9 mouse cellular contexts compared by ENCODE assay signal in genomic region chr4:114300390-114301012, GRCm38 (mm10).
DNase-seq lines count a peak whose midpoint lies in the region; ATAC-seq and TF ChIP-seq lines count a peak whose summit lies in the region.
"Had no signal": no experiment of that assay in that cellular context is flagged by ENCODE, and none has a peak within 500 bp of the region (broad histone marks: within the 10 kb centered on the region; RNA-seq: fewer than 3 reads in every experiment).

No protein-coding gene starts in this region.

- no peaks in the 10 kb centered on the region for H3K36me3 ChIP-seq in heart, adult 2 months (ENCODE audit: control insufficient read depth, insufficient read depth, low read length)
- H3K36me3 ChIP-seq in heart, embryonic 10.5 days: no peaks in the 10 kb centered on the region
- no peaks in the 10 kb centered on the region for H3K36me3 ChIP-seq in intestine, postnatal 0 days (ENCODE audit: control insufficient read depth, insufficient read depth)
- no peaks in the 10 kb centered on the region for H3K36me3 ChIP-seq in midbrain, embryonic 16.5 days (ENCODE audit: control insufficient read depth, insufficient read depth, low read length)
- H3K36me3 ChIP-seq: neural tube, embryonic 13.5 days had no signal

- H3K79me2 ChIP-seq in heart, adult 2 months (replicated peaks; ENCODE audit: control insufficient read depth, insufficient read depth, low read length): no peaks in the 10 kb centered on the region

- no peaks in the 10 kb centered on the region for H3K4me1 ChIP-seq in heart, adult 2 months (ENCODE audit: control insufficient read depth, insufficient read depth, low read length)
- no peaks in the 10 kb centered on the region for H3K4me1 ChIP-seq in heart, embryonic 10.5 days
- H3K4me1 ChIP-seq in intestine, postnatal 0 days (replicated peaks; ENCODE audit: control insufficient read depth, insufficient read depth, low read length): no peaks in the 10 kb centered on the region
- H3K4me1 ChIP-seq in midbrain, embryonic 16.5 days (ENCODE audit: control insufficient read depth, insufficient read depth, low read length): no peaks in the 10 kb centered on the region
- H3K4me1 ChIP-seq: neural tube, embryonic 13.5 days had no signal

- peak; percentile 69 for TF ChIP-seq CTCF in heart, adult 2 months (IDR thresholded peaks at IDR 0.05)
- TF ChIP-seq CTCF in intestine, postnatal 0 days (IDR thresholded peaks at IDR 0.05; ENCODE audit: low read depth): peak; percentile 81

- no peaks in the 10 kb centered on the region for H3K27me3 ChIP-seq in heart, adult 2 months (ENCODE audit: control insufficient read depth, insufficient read depth, low read length)
- peaks cover 18% of the 10 kb centered on the region; the same call in 1 of the 2 replicates for H3K27me3 ChIP-seq in heart, embryonic 10.5 days (ENCODE audit: insufficient read depth, poor library complexity, severe bottlenecking)
- H3K27me3 ChIP-seq in intestine, postnatal 0 days (replicated peaks; ENCODE audit: control insufficient read depth, insufficient read depth, low read length): no peaks in the 10 kb centered on the region
- H3K27me3 ChIP-seq in midbrain, embryonic 16.5 days (ENCODE audit: control insufficient read depth, insufficient read depth, low read depth, low read length): no peaks in the 10 kb centered on the region
- H3K27me3 ChIP-seq: neural tube, embryonic 13.5 days had no signal

- WGBS in heart, adult 2 months: 39% methylated on average over 3 of the region's 3 CpGs
- WGBS in heart, embryonic 10.5 days: 50% methylated on average over 3 of the region's 3 CpGs
- WGBS in intestine, postnatal 0 days: 38% methylated on average over 3 of the region's 3 CpGs
- 42% methylated on average over 3 of the region's 3 CpGs for WGBS in midbrain, embryonic 16.5 days

- no peak for TF ChIP-seq EP300 in heart, adult 2 months (IDR thresholded peaks at IDR 0.05; ENCODE audit: insufficient read depth, low read depth, low read length)

- no peak for TF ChIP-seq POLR2A in heart, adult 2 months (IDR thresholded peaks at IDR 0.05; ENCODE audit: insufficient read depth, low read depth, low read length)

- intact Hi-C loops in heart, adult 2 months (cut with DNase I): loop anchor here (2.0 to 10.0 kb wide), 3 partner anchors 140 to 1516 kb away; no protein-coding TSS in a partner anchor

- no peak for DNase-seq in heart, adult 2 months
- no peak for DNase-seq in heart, embryonic 10.5 days (ENCODE audit: low spot score)
- DNase-seq in 416B (ENCODE audit: low read depth): peak; percentile 35
- peak; percentile 8 for DNase-seq in brain, embryonic 18.5 days (ENCODE audit: low read depth, low spot score)
- no peak for DNase-seq in c-Kit-positive CD71-positive TER-119-positive erythroid progenitor cells, embryonic 14.5 days (ENCODE audit: low spot score)
- DNase-seq in urinary bladder, postnatal 14 days (ENCODE audit: low spot score): no peak

- H3K4me3 ChIP-seq in heart, adult 2 months: no peak overlapping the region
- H3K4me3 ChIP-seq in heart, embryonic 10.5 days: no peak overlapping the region
- H3K4me3 ChIP-seq in intestine, postnatal 0 days (ENCODE audit: low read depth, low read length): no peak overlapping the region
- no peak overlapping the region for H3K4me3 ChIP-seq in midbrain, embryonic 16.5 days (ENCODE audit: low read depth, low read length)
- H3K4me3 ChIP-seq: neural tube, embryonic 13.5 days had no signal

- no peak overlapping the region for H3K27ac ChIP-seq in heart, adult 2 months
- H3K27ac ChIP-seq in heart, embryonic 10.5 days: no peak overlapping the region
- no peak overlapping the region for H3K27ac ChIP-seq in intestine, postnatal 0 days (ENCODE audit: low read depth, low read length)
- no peak overlapping the region for H3K27ac ChIP-seq in midbrain, embryonic 16.5 days (ENCODE audit: low read length)
- H3K27ac ChIP-seq: neural tube, embryonic 13.5 days had no signal

- no peaks in the 10 kb centered on the region for H3K9me3 ChIP-seq in heart, embryonic 10.5 days
- H3K9me3 ChIP-seq in intestine, postnatal 0 days (ENCODE audit: control insufficient read depth): no peaks in the 10 kb centered on the region
- no peaks in the 10 kb centered on the region for H3K9me3 ChIP-seq in midbrain, embryonic 16.5 days (replicated peaks; ENCODE audit: control insufficient read depth, low read length, poor library complexity, severe bottlenecking)
- H3K9me3 ChIP-seq: neural tube, embryonic 13.5 days had no signal

- ATAC-seq in intestine, postnatal 0 days: no peak
- ATAC-seq in midbrain, embryonic 16.5 days: peak; percentile 39; the same call in 1 of the 2 replicates

- H3K9ac ChIP-seq in heart, adult 2 months (ENCODE audit: low read depth, low read length): no peak overlapping the region
- H3K9ac ChIP-seq in intestine, postnatal 0 days (ENCODE audit: low read depth, low read length): no peak overlapping the region
- H3K9ac ChIP-seq in midbrain, embryonic 16.5 days (ENCODE audit: low read depth, low read length): no peak overlapping the region
- H3K9ac ChIP-seq: neural tube, embryonic 13.5 days had no signal

- H3K4me2 ChIP-seq in intestine, postnatal 0 days (replicated peaks; ENCODE audit: low read depth): no peak overlapping the region
- no peak overlapping the region for H3K4me2 ChIP-seq in midbrain, embryonic 16.5 days (ENCODE audit: low read length)
- H3K4me2 ChIP-seq: neural tube, embryonic 13.5 days had no signal

Comparison
In these comparisons a context has a peak if more than half of its experiments do, and no peak if none do; other contexts are left out.
1. DNase-seq: peak in 416B (single experiment) and brain, embryonic 18.5 days (single experiment); none in heart, adult 2 months (0 of 2), heart, embryonic 10.5 days (single experiment), c-Kit-positive CD71-positive TER-119-positive erythroid progenitor cells, embryonic 14.5 days (single experiment) and urinary bladder, postnatal 14 days (single experiment).